Mouse (Mus musculus) kidney, postnatal 36 days (tissue): ENCODE measurements around the gene Sorcs2.

Source experiments
- DNase-seq, 2 experiments: peaks; one replicate each; pipeline ENCODE4 v3.0.0; 2021 to 2022; ENCODE audit warnings: mixed read lengths in 2 of 2

Sorcs2 gene

DNA sequence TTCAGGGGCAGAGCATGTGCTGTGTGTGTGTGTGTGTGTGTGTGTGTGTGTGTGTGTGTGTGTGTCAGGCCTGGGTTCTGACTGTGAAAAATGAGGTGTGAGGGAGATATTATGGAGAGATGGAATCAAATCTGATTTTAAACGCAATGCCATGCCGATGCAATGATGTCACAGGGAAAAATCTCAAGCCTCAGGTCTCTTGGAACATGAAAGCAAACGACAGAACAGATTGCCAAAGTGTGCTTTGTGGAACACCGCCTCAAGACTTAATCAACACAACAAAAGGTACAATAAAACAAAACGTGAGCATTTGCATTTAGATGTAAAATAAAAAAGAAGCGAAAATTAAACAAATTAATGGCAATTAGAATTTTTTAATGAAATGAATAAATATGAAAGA is 177.3 kb downstream of the Sorcs2 start:
- DNase-seq = no peak

DNA sequence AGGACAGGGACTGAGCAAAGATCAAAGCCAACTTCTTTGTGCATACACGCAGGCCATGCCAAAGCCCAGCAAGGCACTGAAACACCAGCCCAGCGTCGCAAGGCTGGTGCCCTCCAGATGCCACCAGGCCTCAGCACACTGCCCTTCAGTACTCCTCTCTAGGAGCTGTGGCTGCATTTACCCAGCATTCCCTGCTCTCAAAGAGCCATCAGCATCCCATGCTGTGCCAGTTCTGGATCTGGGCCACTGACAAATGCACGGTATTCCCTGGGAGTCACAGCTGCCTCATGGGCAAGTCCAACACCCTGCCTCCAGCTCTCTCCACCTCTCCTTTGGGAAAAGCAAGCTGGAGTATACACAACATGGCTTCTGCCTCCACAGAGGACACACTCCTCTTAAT is 177.8 kb downstream of the Sorcs2 start:
- no peak for DNase-seq

DNA sequence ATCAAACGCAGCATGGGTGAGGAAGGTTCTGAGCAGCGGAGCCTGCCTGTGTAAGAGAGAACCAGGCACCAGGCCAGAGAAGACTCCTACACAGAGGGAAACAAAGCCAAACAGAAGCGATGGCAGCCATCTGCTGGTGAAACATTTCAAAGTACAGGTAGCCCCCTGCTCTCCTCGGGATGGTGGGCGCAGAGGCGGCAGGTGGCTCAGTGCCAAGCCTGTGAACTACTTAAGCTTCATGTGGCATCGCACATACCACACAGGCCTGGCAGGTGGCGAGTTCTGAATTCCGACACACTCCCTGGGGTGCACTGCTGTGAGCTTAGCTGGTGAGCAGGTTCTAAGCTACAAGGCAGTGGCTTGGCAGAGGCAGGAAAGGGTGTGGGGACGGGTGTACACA is 184.6 kb downstream of the Sorcs2 start:
- no peak for DNase-seq

DNA sequence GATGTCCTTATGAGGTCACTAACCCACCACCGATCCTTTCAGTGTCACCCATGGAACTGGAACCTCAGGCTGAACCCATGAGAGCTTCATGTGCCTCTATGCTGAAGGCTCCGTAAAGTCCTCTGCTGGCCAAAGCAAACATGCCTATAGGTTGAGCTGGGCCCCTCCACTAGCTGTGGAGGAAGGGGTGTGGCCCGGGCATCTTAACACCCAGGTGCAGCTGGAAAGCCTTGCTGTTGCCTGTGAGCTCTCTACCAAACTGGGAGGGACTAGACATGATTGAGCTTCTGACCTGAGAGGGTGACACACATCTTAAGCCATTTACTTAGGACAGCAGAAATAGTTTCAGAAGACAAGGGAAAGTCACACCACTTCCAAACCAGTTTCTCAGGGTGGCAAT is 189.1 kb downstream of the Sorcs2 start:
- DNase-seq = no peak

DNA sequence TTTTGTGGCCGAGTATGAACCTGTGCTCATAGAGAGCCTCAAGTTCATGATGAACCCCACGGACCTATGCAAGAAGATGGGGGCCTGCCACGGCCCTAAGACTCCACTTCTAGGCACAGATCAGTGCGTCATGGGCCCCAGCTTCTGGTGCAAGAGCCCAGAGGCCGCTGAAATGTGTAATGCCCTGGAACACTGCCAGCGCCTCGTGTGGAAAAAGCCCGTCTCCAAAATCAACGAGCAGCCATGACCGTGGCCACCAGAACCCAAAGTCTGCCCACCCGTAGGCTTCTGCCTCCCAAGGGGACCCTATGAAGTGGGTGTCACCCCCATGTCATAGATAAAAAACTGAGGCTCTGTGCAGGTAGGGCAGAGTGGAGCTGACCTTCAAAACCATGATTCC is 192.5 kb downstream of the Sorcs2 start:
- no peak for DNase-seq

DNA sequence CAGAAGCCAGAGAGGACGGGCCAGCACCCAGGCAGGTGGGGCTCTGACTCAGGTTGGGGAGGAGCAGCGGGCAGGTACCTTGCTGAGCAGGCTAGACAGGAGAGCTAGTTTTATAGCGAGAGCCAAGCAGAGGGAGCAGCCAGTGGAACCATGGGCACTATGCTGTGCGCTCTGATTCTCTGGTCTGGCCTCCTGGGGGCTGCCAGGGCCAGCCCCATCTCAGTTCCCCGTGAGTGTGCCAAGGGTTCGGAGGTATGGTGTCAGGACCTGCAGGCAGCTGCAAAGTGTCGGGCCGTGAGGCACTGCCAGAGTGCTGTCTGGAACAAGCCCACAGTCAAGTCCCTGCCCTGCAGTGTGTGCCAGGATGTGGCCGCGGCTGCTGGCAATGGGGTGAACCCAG is 194.0 kb downstream of the Sorcs2 start, which contains the start of gene Psapl1:
Gene Psapl1 (plus strand): TSS at position 106 of the 400 bp plus-strand sequence.
- no peak for DNase-seq

DNA sequence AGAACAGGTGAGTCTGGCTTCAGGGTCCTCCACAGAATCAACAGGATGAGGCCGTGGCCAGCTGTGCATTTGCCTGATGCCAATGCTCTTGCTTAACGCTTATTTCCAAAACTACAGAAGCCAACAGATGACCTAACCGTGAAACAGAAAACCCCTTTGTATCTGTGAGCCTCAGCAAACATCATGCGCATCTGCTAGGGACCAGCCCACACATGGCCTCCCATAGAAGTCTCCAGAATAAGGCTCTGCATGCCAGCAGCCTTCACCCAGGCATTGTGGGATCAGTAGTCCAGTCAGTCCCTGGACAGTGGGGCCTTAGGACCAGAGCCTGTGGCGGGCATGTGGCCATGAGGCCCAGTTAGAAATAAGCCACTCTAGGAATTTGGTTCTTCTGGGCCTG is 194.5 kb downstream of the Sorcs2 start:
- DNase-seq = no peak

DNA sequence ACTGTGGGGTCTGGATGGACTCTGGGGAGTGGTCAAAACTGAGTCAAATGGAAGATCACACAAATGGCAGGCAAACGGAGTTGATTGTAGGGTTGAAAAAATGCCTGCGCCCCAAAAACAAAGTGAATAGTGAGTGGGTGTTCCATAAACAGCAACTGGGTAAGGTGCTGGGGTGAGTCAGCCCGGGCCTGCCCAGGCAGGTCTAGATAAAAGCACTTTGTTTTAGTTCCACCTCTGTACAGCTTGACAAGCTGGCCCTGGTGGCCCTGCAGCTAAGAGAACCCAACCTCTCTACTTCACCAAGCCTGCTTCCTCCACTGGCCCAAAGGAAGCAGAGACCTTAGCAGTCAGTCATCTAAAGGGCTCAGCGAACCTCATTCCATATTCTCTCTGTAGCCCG is 195.2 kb downstream of the Sorcs2 start:
- no peak for DNase-seq

DNA sequence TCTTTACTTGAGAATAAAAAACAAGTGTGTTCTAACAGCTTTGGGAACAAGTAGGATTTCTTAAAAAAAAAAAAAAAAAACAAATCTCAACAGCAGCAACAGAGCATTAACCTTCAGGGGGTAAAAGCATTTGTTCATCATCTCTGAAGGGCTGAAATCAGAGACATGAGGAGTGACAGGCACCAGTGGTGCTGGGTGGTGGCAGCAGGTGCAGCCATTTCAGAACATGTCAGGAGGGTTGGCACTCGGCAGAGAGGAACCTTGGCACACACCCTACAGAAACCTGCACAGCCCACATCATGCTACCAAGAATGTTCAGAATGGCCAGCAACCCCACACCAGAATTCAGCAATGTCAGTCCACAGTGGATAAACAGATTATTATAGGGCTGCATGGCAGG is 198.4 kb downstream of the Sorcs2 start:
- DNase-seq = no peak

DNA sequence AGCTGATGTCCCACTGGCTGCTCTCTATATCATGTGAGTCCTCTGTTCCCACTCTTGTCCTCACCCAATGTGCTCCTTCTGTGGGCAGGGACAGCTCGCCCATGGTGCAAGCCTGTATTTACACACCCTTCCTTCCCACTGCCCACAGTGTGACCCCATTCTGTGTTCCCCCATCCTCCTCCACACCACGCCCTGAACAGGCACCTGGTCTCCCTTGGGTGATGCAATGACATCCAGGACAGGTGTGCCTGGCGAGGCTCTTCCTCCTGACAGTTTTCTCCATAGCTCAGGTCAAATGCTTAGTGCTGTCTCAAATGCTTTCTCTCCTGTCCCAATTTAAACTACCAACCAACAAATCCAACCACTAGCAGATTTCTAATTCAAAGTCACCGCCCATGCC is 202.5 kb downstream of the Sorcs2 start:
- no peak for DNase-seq

DNA sequence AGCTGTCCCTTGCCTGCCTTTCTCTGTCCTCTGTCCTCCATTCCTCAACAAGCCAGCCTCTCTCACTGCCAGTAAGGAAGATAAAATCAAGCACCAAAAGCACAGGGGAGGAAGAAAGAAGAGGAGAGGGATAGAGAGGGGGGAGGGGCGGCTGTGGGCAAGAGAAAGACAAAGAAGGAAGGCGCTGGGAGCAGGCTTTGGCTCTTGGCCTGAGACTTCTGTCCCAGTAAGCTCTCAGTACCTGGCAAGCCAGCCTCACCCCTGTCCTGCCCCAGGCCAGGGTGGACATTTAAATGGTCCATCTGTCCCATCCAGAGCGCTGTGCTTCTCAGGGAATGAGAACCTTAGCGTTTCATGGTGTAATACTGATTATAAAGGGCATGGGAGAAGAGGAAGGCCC is 203.3 kb downstream of the Sorcs2 start:
- DNase-seq = no peak

DNA sequence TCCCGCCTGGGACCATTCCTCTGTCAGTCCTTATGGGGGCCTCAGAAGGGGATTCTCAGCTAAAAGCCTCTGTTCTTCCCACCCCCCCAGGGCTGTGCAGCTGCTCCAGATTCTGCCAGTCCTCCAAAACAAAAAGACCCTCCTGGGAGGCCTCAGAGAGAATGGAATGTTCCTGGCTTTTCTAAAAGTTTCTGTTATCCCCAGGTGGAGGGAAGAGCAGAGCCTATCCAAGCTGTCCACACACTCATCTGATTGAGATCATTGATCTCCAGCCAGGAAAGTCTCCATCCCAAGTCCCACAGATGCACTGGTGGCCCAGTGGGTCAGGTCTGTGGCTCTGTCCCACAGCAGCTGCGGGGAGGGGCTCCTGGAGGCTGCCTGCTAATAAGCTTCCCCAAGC is 205.3 kb downstream of the Sorcs2 start:
- DNase-seq = no peak

DNA sequence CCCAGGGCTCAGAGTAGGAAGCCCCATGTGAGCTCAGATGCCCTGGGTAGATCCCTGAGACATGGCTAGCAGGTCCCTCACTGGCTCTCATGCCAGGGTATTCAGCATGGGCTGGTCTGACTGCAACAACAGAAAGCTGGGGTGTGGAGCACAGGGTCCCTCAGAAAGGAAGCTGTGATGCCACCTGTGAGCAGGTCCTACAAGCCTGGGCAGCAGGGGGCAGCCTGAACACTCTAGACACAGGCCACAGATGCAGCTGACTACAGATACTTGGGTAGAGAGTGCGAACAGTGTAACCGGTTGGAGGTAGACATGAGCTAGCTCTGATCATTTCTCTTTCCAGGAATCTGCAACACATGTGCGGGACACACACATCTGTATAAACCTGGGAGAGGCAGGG is 206.1 kb downstream of the Sorcs2 start:
- no peak for DNase-seq

DNA sequence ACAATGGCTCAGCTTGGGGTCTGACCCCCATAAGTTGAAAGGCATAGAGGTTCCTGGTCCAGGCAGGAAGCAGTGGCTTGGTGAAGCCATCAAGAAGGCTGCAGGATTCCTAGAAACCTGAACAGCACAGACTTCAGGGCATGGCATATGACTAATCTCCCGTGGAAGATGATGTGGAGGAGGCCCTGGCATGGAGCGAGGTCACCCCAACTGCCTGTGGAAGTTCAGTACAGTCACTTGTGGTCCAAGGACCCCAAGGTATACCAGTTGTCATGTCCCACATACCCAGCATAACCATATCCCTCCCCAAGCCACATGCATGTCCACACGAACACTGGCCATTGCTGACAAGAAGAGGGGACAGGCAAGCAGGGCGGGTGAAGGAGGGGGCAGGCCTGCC is 206.7 kb downstream of the Sorcs2 start:
- no peak for DNase-seq

DNA sequence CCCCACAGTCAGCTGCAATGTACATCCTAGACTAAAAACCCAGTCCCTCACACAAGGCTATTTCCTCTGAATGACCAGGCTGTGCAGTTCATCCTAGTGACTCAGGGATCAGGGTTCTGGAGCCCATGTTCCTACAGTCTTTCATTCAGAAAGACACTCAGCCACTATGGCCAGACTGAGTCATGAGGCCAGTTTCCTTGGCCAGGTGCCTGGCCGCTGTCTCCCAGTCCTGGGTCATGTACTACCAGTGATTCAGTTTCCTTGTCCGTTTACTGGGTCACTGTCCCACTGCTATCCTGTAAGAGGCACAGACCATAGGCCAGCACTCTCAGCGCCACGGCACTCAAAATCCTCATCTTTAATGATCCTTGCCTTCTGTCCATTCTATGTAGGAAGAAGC is 209.6 kb downstream of the Sorcs2 start:
- DNase-seq = peak; percentile 36 to 53

DNA sequence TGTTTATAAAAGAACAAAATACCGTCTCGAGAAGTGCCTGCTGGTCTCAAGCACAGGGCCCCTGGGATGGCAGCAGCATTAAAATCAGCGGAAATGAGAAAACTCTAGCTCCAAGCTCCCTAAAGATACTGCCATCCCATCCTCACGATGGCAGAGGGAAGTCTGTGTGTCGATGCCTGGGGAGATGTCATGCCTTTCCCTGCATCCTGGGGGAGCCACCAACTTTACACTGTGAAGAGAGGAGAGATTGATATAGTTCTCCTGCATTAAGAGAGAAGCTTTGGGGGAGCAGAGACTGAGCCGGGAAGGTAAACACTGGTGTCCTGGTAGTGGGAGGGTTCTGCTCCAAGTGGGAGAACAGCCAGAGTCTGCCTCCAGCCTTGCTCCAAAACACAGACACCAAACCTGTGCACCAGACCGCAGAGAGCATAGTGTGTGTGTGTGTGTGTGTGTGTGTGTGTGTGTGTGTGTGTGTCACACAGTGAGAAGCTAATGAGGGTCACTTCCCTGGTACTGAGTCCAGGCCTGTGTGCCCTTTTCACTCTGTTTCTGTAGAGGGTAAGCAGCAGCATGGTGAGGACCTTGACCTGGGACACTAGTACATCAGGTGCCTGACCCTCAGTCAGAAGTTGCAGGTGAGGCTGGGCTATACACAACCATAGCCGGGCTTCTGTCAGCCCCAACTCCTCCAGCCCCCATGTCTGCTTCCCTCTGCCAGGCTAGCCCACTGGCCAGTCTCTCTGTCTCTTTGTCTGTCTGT is 211.5 kb downstream of the Sorcs2 start:
- peak; percentile 37 to 49 for DNase-seq

DNA sequence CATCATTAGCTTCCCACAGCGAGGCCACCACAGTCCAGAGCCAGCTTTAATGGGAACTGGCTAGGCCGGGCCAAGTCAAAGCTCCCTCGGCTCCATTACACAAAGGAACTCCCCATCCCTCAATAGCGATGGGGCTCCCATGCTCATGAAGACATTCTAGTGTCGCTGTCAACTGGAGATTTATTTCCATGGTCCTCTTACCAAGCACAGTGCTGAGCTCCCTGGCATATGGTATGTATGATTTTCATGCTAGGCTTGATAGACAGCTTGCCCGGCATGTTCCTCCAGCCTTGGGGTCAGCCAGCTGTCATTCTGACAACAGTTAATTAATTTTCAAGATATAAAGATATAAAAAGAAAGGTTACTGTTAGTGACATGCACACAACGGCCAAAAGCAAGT is 215.6 kb downstream of the Sorcs2 start:
- no peak for DNase-seq

DNA sequence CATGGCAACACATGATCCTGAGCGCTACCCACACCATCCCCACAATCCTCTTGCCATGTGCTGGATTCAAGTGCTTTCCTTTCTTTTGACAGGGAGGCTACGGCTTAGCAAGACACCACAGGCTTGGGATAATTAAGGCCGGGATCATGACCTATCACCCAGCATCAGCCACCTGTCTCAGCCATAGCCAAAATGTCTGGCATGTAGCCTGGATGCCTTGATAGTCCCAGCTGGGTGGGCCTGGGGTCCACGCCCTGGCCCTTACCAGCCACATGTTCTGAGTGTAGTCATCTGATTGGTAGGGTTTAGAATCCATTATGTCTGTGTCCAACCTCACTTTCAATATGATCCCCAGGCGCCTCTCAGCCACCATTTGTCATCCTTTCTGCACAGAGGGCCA is 218.2 kb downstream of the Sorcs2 start:
- DNase-seq = no peak

DNA sequence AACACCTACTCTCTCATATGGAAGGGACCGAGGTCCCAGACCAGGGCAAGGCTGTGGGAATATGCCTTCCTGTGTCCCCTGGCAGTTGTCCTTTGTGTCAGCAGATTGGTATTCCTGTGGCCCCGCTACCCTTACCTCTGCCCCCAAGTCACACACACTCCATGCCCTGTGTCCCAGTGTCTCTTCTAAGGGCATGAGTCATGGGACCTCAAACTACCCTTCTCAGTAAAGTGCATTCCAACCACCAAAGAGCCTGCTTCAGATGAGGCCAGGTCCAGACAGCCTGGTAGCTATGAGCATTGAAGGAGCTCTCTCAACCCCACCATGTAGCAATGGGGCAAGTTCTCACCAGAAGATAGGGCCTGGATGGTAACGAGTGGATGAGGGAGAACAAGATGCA is 219.2 kb downstream of the Sorcs2 start:
- no peak for DNase-seq

DNA sequence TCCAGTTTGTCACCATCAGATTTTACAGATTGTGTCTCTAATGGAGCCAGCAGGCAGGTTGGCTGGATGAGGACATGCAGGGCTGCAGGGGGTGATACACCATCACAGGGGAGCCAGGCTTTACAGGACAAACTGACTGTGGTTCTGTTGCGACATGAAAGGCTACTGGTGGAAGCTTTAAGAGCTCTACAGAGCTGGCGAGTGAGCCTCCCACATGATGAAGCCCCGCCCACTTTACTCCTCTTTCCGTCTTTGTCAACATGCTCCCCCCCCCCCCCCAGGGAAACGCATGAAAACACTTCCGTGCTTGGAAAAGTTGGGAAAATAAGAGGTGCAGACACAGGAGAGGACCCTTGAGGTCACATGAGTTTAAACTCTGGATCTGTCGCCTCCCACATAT is 219.7 kb downstream of the Sorcs2 start:
- no peak for DNase-seq

DNA sequence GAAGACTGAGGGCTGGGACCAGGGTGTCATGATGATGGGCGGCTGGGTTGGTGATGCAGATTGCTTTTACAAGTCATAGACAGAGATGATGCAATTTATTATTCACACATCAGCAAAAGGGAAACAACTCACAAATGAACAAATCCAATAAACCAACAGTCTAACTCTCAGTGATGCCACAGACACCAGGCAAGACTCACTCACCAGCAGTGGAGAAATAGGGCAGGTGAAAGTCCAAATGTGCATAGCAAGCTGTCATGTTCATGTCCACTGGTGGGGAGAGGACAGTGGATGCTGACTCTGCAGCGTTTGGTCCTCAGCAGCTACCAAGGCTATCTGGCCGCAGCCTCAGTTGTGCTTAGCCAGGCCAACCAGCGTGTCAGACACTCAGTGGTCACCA is 221.1 kb downstream of the Sorcs2 start:
- DNase-seq = peak in 1 of 2 experiments; percentile 13

DNA sequence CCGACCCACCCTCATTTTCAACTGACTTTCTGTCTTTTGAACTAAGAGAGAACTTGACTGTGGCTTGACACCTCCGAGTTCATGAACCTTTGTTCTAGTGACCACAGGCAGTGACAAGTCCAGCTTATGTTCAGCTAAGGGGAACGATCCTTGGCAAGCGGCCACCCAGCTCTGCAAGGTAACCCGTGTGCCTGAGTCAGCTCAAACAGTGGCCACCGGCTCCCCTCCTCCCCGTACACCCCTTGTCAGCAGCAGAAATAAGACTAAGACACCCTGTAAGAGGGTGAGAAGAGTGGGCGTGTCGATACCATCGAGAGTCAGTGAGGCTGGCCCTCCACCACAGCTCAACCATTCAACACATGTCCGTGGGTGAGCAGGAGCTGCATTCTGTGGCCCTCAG is 221.5 kb downstream of the Sorcs2 start:
- DNase-seq = peak; percentile 88 to 89

DNA sequence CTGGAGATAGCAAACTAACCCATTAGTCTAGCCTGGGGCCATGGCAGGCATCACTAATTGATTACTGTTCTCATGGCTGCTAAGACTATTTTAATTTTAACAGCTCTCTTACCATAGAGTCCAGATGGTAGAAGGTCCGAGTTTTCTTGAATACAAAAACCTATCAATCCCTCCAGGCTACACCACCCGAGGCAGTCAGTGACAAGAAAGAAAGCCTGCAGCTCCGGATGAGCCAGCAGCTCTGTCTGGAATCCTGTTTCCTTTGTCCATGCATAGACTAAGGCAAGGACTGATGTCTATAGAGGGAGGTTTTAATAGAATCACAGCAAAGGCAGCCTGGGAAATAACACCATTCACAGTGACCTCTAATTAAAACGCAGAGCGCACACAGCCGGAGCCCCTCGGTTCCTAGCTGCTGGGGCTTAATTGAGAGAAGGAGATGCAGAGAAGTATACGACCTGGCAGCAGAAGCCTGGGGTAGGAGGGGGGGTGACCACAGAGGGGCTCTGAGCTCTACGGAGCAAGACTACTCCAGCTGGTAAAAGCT is 223.3 kb downstream of the Sorcs2 start:
- DNase-seq = no peak

DNA sequence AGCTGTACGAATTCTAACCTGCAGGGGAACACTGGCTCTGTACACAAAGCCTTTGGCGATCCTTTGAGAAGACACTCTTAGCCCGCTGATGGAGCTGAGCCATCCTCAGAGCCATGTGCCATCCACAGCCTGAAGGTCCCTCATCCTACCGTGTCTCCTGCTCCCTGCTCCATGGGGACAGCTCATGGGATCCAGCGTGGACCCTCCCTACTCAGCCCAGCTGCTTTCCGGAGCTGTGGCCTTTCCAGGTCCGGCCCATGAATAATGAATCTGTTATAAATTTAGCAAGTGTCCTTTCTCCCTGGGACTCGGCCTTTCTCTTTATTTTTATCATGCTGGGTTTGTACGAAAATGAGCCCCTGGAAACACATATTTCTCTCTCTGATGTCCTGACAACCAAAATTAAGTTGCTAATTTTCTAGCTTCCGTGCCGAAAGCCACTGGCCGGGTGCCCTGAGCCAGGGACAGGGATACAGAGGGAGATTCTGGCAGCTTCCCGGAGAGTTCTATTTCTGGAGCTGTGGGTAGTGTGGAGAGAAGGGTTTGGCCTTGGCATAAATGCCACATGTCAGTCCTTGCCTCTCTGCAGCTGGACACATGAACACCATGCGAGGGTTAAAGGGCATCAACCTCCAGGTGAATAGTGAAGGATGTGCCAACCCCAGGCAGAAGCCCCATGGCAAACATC is 228.8 kb downstream of the Sorcs2 start:
- peak in 1 of 2 experiments; percentile 25 for DNase-seq
